Mouse (Mus musculus) CD4-positive, CD25-positive, alpha-beta regulatory T cell, adult 4 months (primary cell): ENCODE results near the gene Crtap. TPM values are rescaled to one million over a fixed set of nuclear protein-coding genes. Genes with fewer than 3 reads are reported as not detected.
"Not testable (repeated sequence)": the region's sequence is repeated elsewhere in the genome, so short reads cannot be mapped to it uniquely, and the experiment has no call there.

Experiments used
- ATAC-seq: one replicate; pipeline ENCODE4 v1.8.0; 2017
- polyA plus RNA-seq, 2 experiments: library from polyadenylated mRNA; unstranded; fragments of 100-300 nt; shearing (Covaris generic); gene quantifications; one replicate each; pipeline ENCODE4 v1.2.1; 2017

The Crtap gene
- polyA plus RNA-seq, 2 experiments from 2014 or later: 2.4 to 2.9 TPM

GRCm38 (mm10) chr9:114394677-114395076 lies 4.2 kb upstream of the Crtap start:
- no peak for ATAC-seq

- not testable (repeated sequence) for ATAC-seq
Observed at GRCm38 (mm10) chr9:114394136-114394535, 3.7 kb upstream of the Crtap start.

GRCm38 (mm10) chr9:114390749-114391075 lies 237 bp upstream of the Crtap start:
- peak; percentile 73 for ATAC-seq

- no peak for ATAC-seq
Observed at GRCm38 (mm10) chr9:114389371-114389904, 1.0 kb downstream of the Crtap start.

- ATAC-seq: no peak
Observed at GRCm38 (mm10) chr9:114388701-114389370, 1.6 kb downstream of the Crtap start.

GRCm38 (mm10) chr9:114388288-114388687 lies 2.2 kb downstream of the Crtap start:
- ATAC-seq: no peak

- no peak for ATAC-seq
Observed at GRCm38 (mm10) chr9:114387086-114387485, 3.4 kb downstream of the Crtap start.

- ATAC-seq: no peak
Observed at GRCm38 (mm10) chr9:114385160-114385559, 5.3 kb downstream of the Crtap start.

- ATAC-seq: no peak
Observed at GRCm38 (mm10) chr9:114384691-114385090, 5.8 kb downstream of the Crtap start.

- ATAC-seq: no peak
Observed at GRCm38 (mm10) chr9:114382936-114383710, 7.4 kb downstream of the Crtap start.

GRCm38 (mm10) chr9:114380881-114381733 lies 9.4 kb downstream of the Crtap start:
- ATAC-seq: peak; percentile 60

- ATAC-seq: no peak
Observed at GRCm38 (mm10) chr9:114379871-114380270, 10.6 kb downstream of the Crtap start.

GRCm38 (mm10) chr9:114377168-114377567 lies 13.3 kb downstream of the Crtap start:
- no peak for ATAC-seq

- ATAC-seq: no peak
Observed at GRCm38 (mm10) chr9:114375276-114375962, 15.1 kb downstream of the Crtap start.

- not testable (repeated sequence) for ATAC-seq
Observed at GRCm38 (mm10) chr9:114371717-114372116, 18.8 kb downstream of the Crtap start.

GRCm38 (mm10) chr9:114369389-114369788 lies 21.1 kb downstream of the Crtap start:
- ATAC-seq: peak; percentile 56

- ATAC-seq: peak; percentile 16
Observed at GRCm38 (mm10) chr9:114368471-114368858, 22.0 kb downstream of the Crtap start.

- ATAC-seq: peak; percentile 80
Observed at GRCm38 (mm10) chr9:114367783-114368470, 22.5 kb downstream of the Crtap start.

- ATAC-seq: peak; percentile 94
Observed at GRCm38 (mm10) chr9:114329855-114330254, 60.6 kb downstream of the Crtap start, which contains the start of gene Bcl2a1c. Gene Bcl2a1c, plus strand, starts transcription at chr9:114330135.

GRCm38 (mm10) chr9:114328332-114328731 lies 62.1 kb downstream of the Crtap start:
- ATAC-seq: not testable (repeated sequence)

GRCm38 (mm10) chr9:114326011-114326748 lies 64.3 kb downstream of the Crtap start:
- ATAC-seq: no peak
